Mouse (Mus musculus) neural tube, embryonic 15.5 days (tissue): ENCODE measurements around the gene Zfp69. TPM values are rescaled to one million over a fixed set of nuclear protein-coding genes. Genes with fewer than 3 reads are reported as not detected.

Experiments used
- ATAC-seq: fragments of 200-750 bp; cut with Nextera tagmentation; 2 replicates; pipeline ENCODE4 v1.8.0; 2017; ENCODE audit warnings: mild to moderate bottlenecking, moderate TSS enrichment, moderate library complexity; ENCODE audit not compliant: low FRiP score
- H3K27ac ChIP-seq: fragments of 300-500 bp; sonication (generic); replicated peaks from 2 replicates; pipeline ENCODE4 v1.5.1; 2015; ENCODE audit warnings: mild to moderate bottlenecking, inconsistent platforms
- H3K27me3 ChIP-seq: fragments of 300-500 bp; sonication (generic); replicated peaks from 2 replicates; pipeline ENCODE4 v1.6.1; 2015; ENCODE audit warnings: inconsistent platforms
- H3K36me3 ChIP-seq: fragments of 300-500 bp; sonication (generic); 2 replicates; pipeline ENCODE4 v1.6.1; 2015; ENCODE audit warnings: inconsistent platforms
- H3K4me1 ChIP-seq: fragments of 300-500 bp; sonication (generic); 2 replicates; pipeline ENCODE4 v1.6.1; 2015; ENCODE audit warnings: inconsistent platforms
- H3K4me2 ChIP-seq: fragments of 300-500 bp; sonication (generic); 2 replicates; pipeline ENCODE4 v1.6.1; 2015; ENCODE audit warnings: inconsistent platforms, mild to moderate bottlenecking, moderate library complexity
- H3K4me3 ChIP-seq: fragments of 300-500 bp; sonication (generic); replicated peaks from 2 replicates; pipeline ENCODE4 v1.5.1; 2015; ENCODE audit warnings: mild to moderate bottlenecking, inconsistent platforms
- H3K9ac ChIP-seq: fragments of 300-500 bp; sonication (generic); replicated peaks from 2 replicates; pipeline ENCODE4 v1.6.1; 2015; ENCODE audit warnings: mild to moderate bottlenecking, inconsistent platforms
- H3K9me3 ChIP-seq: fragments of 300-500 bp; sonication (generic); replicated peaks from 2 replicates; pipeline ENCODE4 v1.6.1; 2016; ENCODE audit warnings: inconsistent platforms
- WGBS: fragments of 180-500 bp; shearing (Covaris S2); methylation state at CpG from one replicate; pipeline ENCODE4 v1.1.7; 2015; ENCODE audit warnings: mixed read lengths; 5-methylcytosine and 5-hydroxymethylcytosine counted together
- polyA plus RNA-seq: library from polyadenylated mRNA; unstranded; fragments of >200 nt; fragmentation: Nextera tagmentation; extraction: Ambion mirVana; gene quantifications from 2 replicates; pipeline ENCODE4 v1.2.1, GENCODE M21; 2015

The Zfp69 gene
- polyA plus RNA-seq, 1 experiment from 2014 or later = 6.5 TPM

- Histone ChIP-seq H3K4me2 (peak within 1 kb of the TSS; percentile 76), H3K9ac (peak within 1 kb of the TSS; percentile 67), H3K27ac (peak within 1 kb of the TSS; percentile 88), H3K9me3 (peaks cover 9% of the 10 kb centered on the region; the same call in 1 of the 2 replicates), H3K27me3 (no peaks in the 10 kb centered on the region), H3K36me3 (peaks cover 27% of the 10 kb centered on the region), H3K4me3 (peak within 1 kb of the TSS; percentile 61), H3K4me1 (peaks cover 15% of the 10 kb centered on the region)
- WGBS = under 1% methylated on average over 33 of the region's 33 CpGs
- peak; percentile 98 for ATAC-seq
Measured at GRCm38 (mm10) chr4:120924554-120925299, 26.8 kb downstream of the Zfp69 start, which contains the start of gene Exo5. Gene Exo5 (minus strand): TSS chr4:120925017.

- peaks cover 34% of the 10 kb centered on the region for H3K36me3 ChIP-seq
- no peak overlapping the region for H3K4me3 ChIP-seq
- ATAC-seq = no peak
- H3K27me3 ChIP-seq = no peaks in the 10 kb centered on the region
- peaks cover 9% of the 10 kb centered on the region; the same call in 1 of the 2 replicates for H3K9me3 ChIP-seq
- H3K4me2 ChIP-seq = no peak overlapping the region
- H3K9ac ChIP-seq = no peak overlapping the region
- 97% methylated on average over 8 of the region's 8 CpGs for WGBS
- H3K4me1 ChIP-seq = peaks cover 15% of the 10 kb centered on the region
- no peak overlapping the region for H3K27ac ChIP-seq
Measured at GRCm38 (mm10) chr4:120921461-120921860, 30.0 kb downstream of the Zfp69 start.

- H3K9ac ChIP-seq = no peak overlapping the region
- no peaks in the 10 kb centered on the region for H3K27me3 ChIP-seq
- peaks cover 5% of the 10 kb centered on the region for H3K36me3 ChIP-seq
- no peak overlapping the region for H3K4me2 ChIP-seq
- no peak overlapping the region for H3K27ac ChIP-seq
- WGBS = 71% methylated on average over 4 of the region's 4 CpGs
- H3K9me3 ChIP-seq = no peaks in the 10 kb centered on the region
- H3K4me1 ChIP-seq = 0 out of 2 replicates have a peak, but pooled peaks cover 2% of the 10 kb centered on the region
- no peak overlapping the region for H3K4me3 ChIP-seq
- ATAC-seq = no peak
Measured at GRCm38 (mm10) chr4:120914501-120914900, 37.0 kb downstream of the Zfp69 start.

- Histone ChIP-seq H3K9me3 (no peaks in the 10 kb centered on the region), H3K4me1 (0 out of 2 replicates have a peak, but pooled peaks cover 2% of the 10 kb centered on the region), H3K4me2 (no peak overlapping the region), H3K9ac (no peak overlapping the region), H3K36me3 (peaks cover 1% of the 10 kb centered on the region; the same call in 1 of the 2 replicates), H3K4me3 (no peak overlapping the region), H3K27me3 (no peaks in the 10 kb centered on the region), H3K27ac (no peak overlapping the region)
- ATAC-seq = no peak
- 91% methylated on average over 1 of the region's 1 CpGs for WGBS
Measured at GRCm38 (mm10) chr4:120913861-120914260, 37.6 kb downstream of the Zfp69 start.

GRCm38 (mm10) chr4:120913443-120913842 lies 38.1 kb downstream of the Zfp69 start:
- H3K4me2 ChIP-seq = no peak overlapping the region
- H3K36me3 ChIP-seq = no peaks in the 10 kb centered on the region
- no peaks in the 10 kb centered on the region for H3K27me3 ChIP-seq
- no peak overlapping the region for H3K9ac ChIP-seq
- 66% methylated on average over 8 of the region's 8 CpGs for WGBS
- H3K4me1 ChIP-seq = 0 out of 2 replicates have a peak, but pooled peaks cover 2% of the 10 kb centered on the region
- ATAC-seq = no peak
- no peak overlapping the region for H3K4me3 ChIP-seq
- no peak overlapping the region for H3K27ac ChIP-seq
- no peaks in the 10 kb centered on the region for H3K9me3 ChIP-seq

GRCm38 (mm10) chr4:120912866-120913265 lies 38.6 kb downstream of the Zfp69 start:
- no peak for ATAC-seq

GRCm38 (mm10) chr4:120911086-120911485 lies 40.4 kb downstream of the Zfp69 start:
- Histone ChIP-seq H3K9ac (no peak overlapping the region), H3K4me3 (no peak overlapping the region), H3K27ac (no peak overlapping the region), H3K9me3 (no peaks in the 10 kb centered on the region), H3K4me2 (no peak overlapping the region), H3K4me1 (0 out of 2 replicates have a peak, but pooled peaks cover 2% of the 10 kb centered on the region), H3K36me3 (no peaks in the 10 kb centered on the region), H3K27me3 (no peaks in the 10 kb centered on the region)
- no peak for ATAC-seq
- WGBS = 85% methylated on average over 6 of the region's 6 CpGs

More at GRCm38 (mm10) chr4:120912866-120913265, 38.6 kb downstream of the Zfp69 start:
- no peaks in the 10 kb centered on the region for H3K9me3 ChIP-seq
- no peaks in the 10 kb centered on the region for H3K36me3 ChIP-seq
- no peak overlapping the region for H3K4me2 ChIP-seq
- no peaks in the 10 kb centered on the region for H3K27me3 ChIP-seq
- H3K4me3 ChIP-seq = no peak overlapping the region
- H3K27ac ChIP-seq = no peak overlapping the region
- no peak overlapping the region for H3K9ac ChIP-seq
- H3K4me1 ChIP-seq = 0 out of 2 replicates have a peak, but pooled peaks cover 2% of the 10 kb centered on the region
- 60% methylated on average over 4 of the region's 4 CpGs for WGBS

GRCm38 (mm10) chr4:120909558-120910150 lies 41.8 kb downstream of the Zfp69 start:
- 33% methylated on average over 15 of the region's 15 CpGs for WGBS
- Histone ChIP-seq H3K4me2 (peak overlapping the region; percentile 28), H3K9me3 (no peaks in the 10 kb centered on the region), H3K27me3 (no peaks in the 10 kb centered on the region), H3K27ac (no peak overlapping the region), H3K4me1 (0 out of 2 replicates have a peak, but pooled peaks cover 2% of the 10 kb centered on the region), H3K36me3 (no peaks in the 10 kb centered on the region), H3K9ac (no peak overlapping the region), H3K4me3 (no peak overlapping the region)
- ATAC-seq = peak; percentile 57; the same call in 1 of the 2 replicates

- no peak overlapping the region for H3K4me2 ChIP-seq
- no peak overlapping the region for H3K4me3 ChIP-seq
- no peaks in the 10 kb centered on the region for H3K27me3 ChIP-seq
- 84% methylated on average over 5 of the region's 5 CpGs for WGBS
- H3K4me1 ChIP-seq = 0 out of 2 replicates have a peak, but pooled peaks cover 2% of the 10 kb centered on the region
- no peaks in the 10 kb centered on the region for H3K9me3 ChIP-seq
- no peaks in the 10 kb centered on the region for H3K36me3 ChIP-seq
- no peak for ATAC-seq
- no peak overlapping the region for H3K27ac ChIP-seq
- H3K9ac ChIP-seq = no peak overlapping the region
Measured at GRCm38 (mm10) chr4:120905644-120906043, 45.9 kb downstream of the Zfp69 start.

GRCm38 (mm10) chr4:120904533-120904932 lies 47.0 kb downstream of the Zfp69 start:
- H3K9me3 ChIP-seq = no peaks in the 10 kb centered on the region
- no peak for ATAC-seq

GRCm38 (mm10) chr4:120895810-120896584 lies 55.5 kb downstream of the Zfp69 start:
- Histone ChIP-seq H3K27ac (no peak overlapping the region), H3K9ac (no peak overlapping the region), H3K27me3 (no peaks in the 10 kb centered on the region), H3K4me1 (no peaks in the 10 kb centered on the region), H3K4me3 (no peak overlapping the region), H3K36me3 (peaks cover 7% of the 10 kb centered on the region; the same call in 1 of the 2 replicates), H3K9me3 (no peaks in the 10 kb centered on the region), H3K4me2 (no peak overlapping the region)
- no peak for ATAC-seq
- 74% methylated on average over 7 of the region's 7 CpGs for WGBS

More at GRCm38 (mm10) chr4:120904533-120904932, 47.0 kb downstream of the Zfp69 start:
- no peak overlapping the region for H3K9ac ChIP-seq
- H3K27ac ChIP-seq = no peak overlapping the region
- no peaks in the 10 kb centered on the region for H3K27me3 ChIP-seq
- no peak overlapping the region for H3K4me2 ChIP-seq
- H3K4me1 ChIP-seq = no peaks in the 10 kb centered on the region
- WGBS = 76% methylated on average over 4 of the region's 4 CpGs
- H3K4me3 ChIP-seq = no peak overlapping the region
- H3K36me3 ChIP-seq = no peaks in the 10 kb centered on the region
